Mouse (Mus musculus) forebrain, embryonic 14.5 days (tissue): ENCODE measurements around the gene Ttc9. TPM values are rescaled to one million over a fixed set of nuclear protein-coding genes. Genes with fewer than 3 reads are reported as not detected.

Experiments used
- ATAC-seq: fragments of 200-750 bp; cut with Nextera tagmentation; 2 replicates; pipeline ENCODE4 v1.8.0; 2017; ENCODE audit warnings: mild to moderate bottlenecking, moderate library complexity
- DNase-seq: peaks from one replicate; pipeline ENCODE4 v3.0.0-alpha.2; 2015; ENCODE audit warnings: low spot score
- H3K27ac ChIP-seq: fragments of 300-500 bp; sonication (generic); 2 replicates; pipeline ENCODE4 v1.5.1; 2014; ENCODE audit warnings: low read depth, mild to moderate bottlenecking, control low read depth, low read length, moderate library complexity
- H3K27me3 ChIP-seq: fragments of 300-500 bp; sonication (generic); replicated peaks from 2 replicates; pipeline ENCODE4 v1.6.1; 2014; ENCODE audit warnings: low read length, control low read depth, mixed read lengths; ENCODE audit not compliant: control insufficient read depth, insufficient read depth
- H3K36me3 ChIP-seq: fragments of 300-500 bp; sonication (generic); 2 replicates; pipeline ENCODE4 v1.6.1; 2014; ENCODE audit warnings: low read length, control low read depth; ENCODE audit not compliant: control insufficient read depth, insufficient read depth
- H3K4me1 ChIP-seq: fragments of 300-500 bp; sonication (generic); 2 replicates; pipeline ENCODE4 v1.6.1; 2014; ENCODE audit warnings: antibody characterized with exemption, low read length, control low read depth; ENCODE audit not compliant: control insufficient read depth, insufficient read depth
- H3K4me2 ChIP-seq: fragments of 300-500 bp; sonication (generic); 2 replicates; pipeline ENCODE4 v1.6.1; 2014; ENCODE audit warnings: mild to moderate bottlenecking, control low read depth, low read length
- H3K4me3 ChIP-seq: fragments of 300-500 bp; sonication (generic); 2 replicates; pipeline ENCODE4 v1.5.1; 2014; ENCODE audit warnings: low read depth, low read length, control low read depth
- H3K9ac ChIP-seq: fragments of 300-500 bp; sonication (generic); 2 replicates; pipeline ENCODE4 v1.6.1; 2014; ENCODE audit warnings: mild to moderate bottlenecking, low read length, control low read depth, moderate library complexity
- H3K9me3 ChIP-seq: fragments of 300-500 bp; sonication (generic); replicated peaks from 2 replicates; pipeline ENCODE4 v1.6.1; 2016; ENCODE audit warnings: low read length, control low read depth, mixed read lengths; ENCODE audit not compliant: control insufficient read depth
- WGBS: fragments of 180-500 bp; shearing (Covaris S2); extraction: QIAGEN DNeasy Blood & Tissue Kit; methylation state at CpG from one replicate; pipeline ENCODE4 v1.1.7; 2014; 5-methylcytosine and 5-hydroxymethylcytosine counted together
- polyA plus RNA-seq: library from polyadenylated mRNA; unstranded; fragments of >200 nt; fragmentation: Nextera tagmentation; extraction: Ambion mirVana; gene quantifications from 2 replicates; pipeline ENCODE4 v1.2.1, GENCODE M21; 2014

Ttc9 gene
- polyA plus RNA-seq, 1 experiment from 2014 or later, result 10.4 TPM

DNA sequence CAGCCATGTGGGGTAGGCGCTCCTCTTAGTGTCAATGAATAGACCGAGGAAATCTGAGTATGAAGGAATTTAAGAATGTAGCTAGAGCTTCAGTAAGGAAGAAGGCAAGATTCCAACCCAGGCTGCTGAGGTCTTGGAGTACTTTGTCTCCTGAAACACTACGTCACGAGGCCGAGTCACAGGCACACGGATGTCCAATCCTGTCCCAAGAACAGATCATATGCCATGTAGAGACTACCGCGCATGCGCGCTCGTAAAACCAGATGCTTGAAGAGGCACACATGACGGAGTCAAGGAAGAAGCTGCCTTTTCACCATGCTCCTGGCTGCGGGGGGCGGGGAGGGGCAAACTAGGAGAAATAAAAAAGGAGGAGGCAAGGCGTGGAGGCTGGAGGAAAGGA is 59.1 kb downstream of the Ttc9 start:
- Histone ChIP-seq H3K4me2 (no peak overlapping the region), H3K27me3 (no peaks in the 10 kb centered on the region), H3K4me3 (no peak overlapping the region), H3K27ac (no peak overlapping the region), H3K36me3 (no peaks in the 10 kb centered on the region), H3K9me3 (no peaks in the 10 kb centered on the region), H3K4me1 (peaks cover 11% of the 10 kb centered on the region), H3K9ac (no peak overlapping the region)
- DNase-seq, result no peak
- 92% methylated on average over 15 of the region's 15 CpGs for WGBS
- no peak for ATAC-seq

DNA sequence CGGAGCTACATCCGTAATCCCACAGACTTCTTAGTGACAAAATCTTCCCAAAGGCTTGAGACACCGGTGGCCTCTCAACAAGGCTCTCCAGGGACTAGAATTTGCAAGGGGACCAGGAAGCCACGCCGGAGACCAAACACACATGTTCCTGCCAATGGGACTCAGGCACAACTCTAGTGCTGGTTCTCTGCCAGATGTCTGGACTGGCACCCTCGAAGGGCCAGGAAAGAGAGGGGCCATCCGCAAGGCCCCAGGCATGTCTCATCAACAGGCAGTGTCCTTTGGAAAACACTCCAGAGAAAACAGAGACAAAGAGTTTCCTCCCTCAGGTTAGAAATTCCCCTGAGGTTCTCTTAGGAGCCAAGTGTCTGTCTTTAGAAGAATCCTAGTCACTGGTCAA is 59.7 kb downstream of the Ttc9 start:
- no peaks in the 10 kb centered on the region for H3K36me3 ChIP-seq
- H3K27ac ChIP-seq, result no peak overlapping the region
- no peak for ATAC-seq
- WGBS, result 87% methylated on average over 7 of the region's 7 CpGs
- H3K4me3 ChIP-seq, result no peak overlapping the region
- H3K4me2 ChIP-seq, result no peak overlapping the region
- no peaks in the 10 kb centered on the region for H3K9me3 ChIP-seq
- no peak overlapping the region for H3K9ac ChIP-seq
- H3K4me1 ChIP-seq, result peaks cover 11% of the 10 kb centered on the region
- no peak for DNase-seq
- H3K27me3 ChIP-seq, result no peaks in the 10 kb centered on the region

DNA sequence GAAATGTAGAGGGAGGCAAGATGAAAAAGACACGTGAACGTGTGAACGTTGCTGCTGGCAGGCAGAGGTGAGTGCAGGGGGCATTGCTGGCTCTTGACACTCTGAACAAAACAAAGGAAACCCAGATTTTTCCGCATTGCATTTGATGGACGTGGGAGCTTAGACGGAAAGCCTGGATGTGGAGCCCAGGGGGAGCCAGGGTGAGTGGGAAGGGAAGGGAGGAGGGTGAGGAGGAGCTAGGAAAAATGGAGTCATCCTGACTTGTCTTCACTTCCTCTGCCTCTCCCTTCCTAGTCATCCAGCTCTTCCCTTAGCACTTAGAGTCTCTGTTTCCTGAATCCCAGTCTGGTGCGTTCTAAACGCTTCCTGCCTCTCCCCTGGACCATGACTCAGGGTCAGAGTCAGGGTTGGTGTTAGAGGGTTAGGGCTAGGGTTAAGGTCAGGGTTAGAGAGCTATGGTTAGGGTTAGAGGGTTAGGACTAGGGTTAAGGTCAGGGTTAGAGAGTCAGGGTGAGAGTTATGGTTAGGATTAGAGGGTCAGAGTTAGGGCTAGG is 60.2 kb downstream of the Ttc9 start:
- Histone ChIP-seq H3K9me3 (no peaks in the 10 kb centered on the region), H3K4me1 (peaks cover 5% of the 10 kb centered on the region), H3K4me3 (no peak overlapping the region), H3K4me2 (no peak overlapping the region), H3K27me3 (no peaks in the 10 kb centered on the region), H3K36me3 (no peaks in the 10 kb centered on the region), H3K9ac (no peak overlapping the region), H3K27ac (no peak overlapping the region)
- DNase-seq (no peak), ATAC-seq (no peak)
- 50% methylated on average over 8 of the region's 8 CpGs for WGBS

DNA sequence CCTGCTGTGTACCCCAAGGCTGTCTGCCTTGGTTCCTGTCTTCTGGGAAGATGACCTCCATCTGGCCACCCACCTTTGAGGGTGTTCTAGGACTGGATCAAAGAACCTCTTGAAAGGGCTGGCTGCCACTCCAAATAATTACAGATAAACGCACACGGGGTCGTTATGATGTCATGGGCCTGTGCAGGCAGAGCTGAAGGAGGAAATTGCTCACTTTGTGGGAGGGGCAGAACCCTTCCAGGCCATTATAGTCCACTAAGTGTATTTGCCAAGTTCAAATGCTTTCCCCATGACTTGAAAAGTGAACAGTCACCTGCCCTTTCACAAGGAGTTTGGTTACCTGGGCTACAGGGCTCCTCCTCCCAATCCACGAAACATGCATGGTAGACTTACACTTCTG is 67.0 kb downstream of the Ttc9 start:
- Histone ChIP-seq H3K36me3 (no peaks in the 10 kb centered on the region), H3K27ac (no peak overlapping the region), H3K9ac (no peak overlapping the region), H3K4me2 (no peak overlapping the region), H3K4me3 (no peak overlapping the region), H3K9me3 (no peaks in the 10 kb centered on the region), H3K27me3 (no peaks in the 10 kb centered on the region), H3K4me1 (no peaks in the 10 kb centered on the region)
- ATAC-seq (no peak), DNase-seq (no peak)
- WGBS, result 36% methylated on average over 4 of the region's 4 CpGs

GRCm38 (mm10) chr12:81702903-81703302 is 71.9 kb downstream of the Ttc9 start:
- WGBS, result 3% methylated on average over 1 of the region's 1 CpGs
- 0 out of 2 replicates have a peak, but pooled peaks cover 4% of the 10 kb centered on the region for H3K9me3 ChIP-seq
- ATAC-seq (no peak), DNase-seq (peak; percentile 82)
- H3K27me3 ChIP-seq, result no peaks in the 10 kb centered on the region
- no peak overlapping the region for H3K4me3 ChIP-seq
- no peak overlapping the region for H3K4me2 ChIP-seq
- H3K36me3 ChIP-seq, result no peaks in the 10 kb centered on the region
- no peak overlapping the region for H3K9ac ChIP-seq
- H3K4me1 ChIP-seq, result no peaks in the 10 kb centered on the region
- no peak overlapping the region for H3K27ac ChIP-seq

DNA sequence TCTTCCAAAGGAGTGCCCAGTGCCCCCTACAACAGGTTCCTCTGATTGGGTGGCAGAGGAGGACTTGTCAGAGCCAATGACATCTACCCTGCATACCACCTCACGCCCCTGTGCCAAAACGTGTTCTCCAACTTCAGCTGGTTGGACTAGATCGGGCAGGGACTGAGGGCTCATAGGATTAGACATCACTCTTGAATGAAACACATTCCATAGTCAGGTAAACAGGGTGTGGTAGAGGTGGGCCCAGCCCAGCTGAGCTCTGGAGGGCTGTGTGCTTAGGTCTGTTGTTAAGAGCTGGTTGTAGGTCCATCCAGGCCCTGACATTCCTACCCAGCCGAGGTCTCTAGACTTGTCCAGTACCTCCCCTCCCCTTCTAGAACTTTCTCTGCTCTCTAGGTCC is 81.6 kb downstream of the Ttc9 start:
- Histone ChIP-seq H3K4me3 (no peak overlapping the region), H3K27me3 (no peaks in the 10 kb centered on the region), H3K27ac (no peak overlapping the region), H3K36me3 (no peaks in the 10 kb centered on the region), H3K4me1 (no peaks in the 10 kb centered on the region), H3K9ac (no peak overlapping the region), H3K4me2 (no peak overlapping the region), H3K9me3 (0 out of 2 replicates have a peak, but pooled peaks cover 4% of the 10 kb centered on the region)
- ATAC-seq (no peak), DNase-seq (no peak)
- WGBS, result 91% methylated on average over 4 of the region's 4 CpGs

Other genes with a start within 250 kb of the Ttc9 start
- 0.22 and 0.39 TPM in 2 replicates for gene Adam4, start 209.3 kb upstream of the Ttc9 start, polyA plus RNA-seq
- 120 and 134 TPM in 2 replicates for gene Cox16, start 146.1 kb upstream of the Ttc9 start, polyA plus RNA-seq
- 38.5 and 40.3 TPM in 2 replicates for gene Gm20498, start 98.3 kb upstream of the Ttc9 start, polyA plus RNA-seq
- 23.8 and 25.1 TPM in 2 replicates for gene Synj2bp, start 98.3 kb upstream of the Ttc9 start, polyA plus RNA-seq
- 0.24 and 0.31 TPM in 2 replicates for gene Adam21, start 62.8 kb upstream of the Ttc9 start, polyA plus RNA-seq
- 56.5 and 59.3 TPM in 2 replicates for gene Med6, start 36.2 kb upstream of the Ttc9 start, polyA plus RNA-seq
- gene Map3k9, start 149.9 kb downstream of the Ttc9 start, polyA plus RNA-seq, result 3.6 and 5.0 TPM in 2 replicates
- 9.6 and 16.2 TPM in 2 replicates for gene Pcnx, start 228.8 kb downstream of the Ttc9 start, polyA plus RNA-seq